Mouse (Mus musculus) forebrain, embryonic 14.5 days (tissue): Measurements from ENCODE around the gene Celf2. TPM values are rescaled to one million over a fixed set of nuclear protein-coding genes. Genes with fewer than 3 reads are reported as not detected.
A peak's percentile ranks its signal among the peaks of the same experiment; 100 is the strongest.

Experiments used
- ATAC-seq: fragments of 200-750 bp; cut with Nextera tagmentation; 2 replicates; pipeline ENCODE4 v1.8.0; 2017; ENCODE audit warnings: mild to moderate bottlenecking, moderate library complexity
- DNase-seq: peaks from one replicate; pipeline ENCODE4 v3.0.0-alpha.2; 2015; ENCODE audit warnings: low spot score
- H3K27ac ChIP-seq: fragments of 300-500 bp; sonication (generic); 2 replicates; pipeline ENCODE4 v1.5.1; 2014; ENCODE audit warnings: low read depth, mild to moderate bottlenecking, control low read depth, low read length, moderate library complexity
- H3K27me3 ChIP-seq: fragments of 300-500 bp; sonication (generic); replicated peaks from 2 replicates; pipeline ENCODE4 v1.6.1; 2014; ENCODE audit warnings: low read length, control low read depth, mixed read lengths; ENCODE audit not compliant: control insufficient read depth, insufficient read depth
- H3K36me3 ChIP-seq: fragments of 300-500 bp; sonication (generic); 2 replicates; pipeline ENCODE4 v1.6.1; 2014; ENCODE audit warnings: low read length, control low read depth; ENCODE audit not compliant: control insufficient read depth, insufficient read depth
- H3K4me1 ChIP-seq: fragments of 300-500 bp; sonication (generic); 2 replicates; pipeline ENCODE4 v1.6.1; 2014; ENCODE audit warnings: antibody characterized with exemption, low read length, control low read depth; ENCODE audit not compliant: control insufficient read depth, insufficient read depth
- H3K4me2 ChIP-seq: fragments of 300-500 bp; sonication (generic); 2 replicates; pipeline ENCODE4 v1.6.1; 2014; ENCODE audit warnings: mild to moderate bottlenecking, control low read depth, low read length
- H3K4me3 ChIP-seq: fragments of 300-500 bp; sonication (generic); 2 replicates; pipeline ENCODE4 v1.5.1; 2014; ENCODE audit warnings: low read depth, low read length, control low read depth
- H3K9ac ChIP-seq: fragments of 300-500 bp; sonication (generic); 2 replicates; pipeline ENCODE4 v1.6.1; 2014; ENCODE audit warnings: mild to moderate bottlenecking, low read length, control low read depth, moderate library complexity
- H3K9me3 ChIP-seq: fragments of 300-500 bp; sonication (generic); replicated peaks from 2 replicates; pipeline ENCODE4 v1.6.1; 2016; ENCODE audit warnings: low read length, control low read depth, mixed read lengths; ENCODE audit not compliant: control insufficient read depth
- WGBS: fragments of 180-500 bp; shearing (Covaris S2); extraction: QIAGEN DNeasy Blood & Tissue Kit; methylation state at CpG from one replicate; pipeline ENCODE4 v1.1.7; 2014; 5-methylcytosine and 5-hydroxymethylcytosine counted together
- polyA plus RNA-seq: library from polyadenylated mRNA; unstranded; fragments of >200 nt; fragmentation: Nextera tagmentation; extraction: Ambion mirVana; gene quantifications from 2 replicates; pipeline ENCODE4 v1.2.1, GENCODE M21; 2014

Celf2 gene
- polyA plus RNA-seq, 1 experiment from 2014 or later, result 198 TPM

DNA sequence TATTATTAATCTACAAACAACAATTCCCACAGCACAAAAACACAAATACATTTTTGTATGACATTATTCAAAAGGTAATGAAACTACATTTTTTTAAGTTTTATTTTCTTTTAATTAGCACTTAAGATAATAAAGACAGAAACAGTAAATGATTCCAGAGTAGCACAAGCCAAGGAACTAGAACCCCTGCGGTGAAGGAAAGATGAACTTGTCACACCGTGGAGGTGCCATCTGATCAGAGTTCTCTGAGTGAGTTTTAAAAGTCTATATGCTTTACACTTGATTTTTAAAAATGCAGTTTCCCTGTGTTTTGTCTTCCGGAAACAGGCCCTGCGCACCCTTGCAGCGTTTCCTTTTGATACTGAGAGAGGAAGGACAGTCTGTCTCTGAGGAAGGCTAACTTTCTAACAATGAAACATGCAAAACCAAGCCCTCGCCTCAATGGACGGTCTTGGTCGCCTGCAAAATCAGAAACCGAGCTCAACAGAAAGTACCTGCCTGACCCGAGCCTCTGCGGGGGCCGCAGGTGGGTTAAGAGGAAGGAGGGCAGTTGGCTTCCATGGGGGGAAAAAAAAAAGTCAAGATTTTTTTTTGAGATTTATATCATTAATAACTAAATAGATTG is 966.7 kb downstream of the Celf2 start:
- H3K27me3 ChIP-seq, result no peaks in the 10 kb centered on the region
- no peak for ATAC-seq
- no peak overlapping the region for H3K27ac ChIP-seq
- no peak overlapping the region for H3K4me2 ChIP-seq
- no peak overlapping the region for H3K9ac ChIP-seq
- peaks cover 39% of the 10 kb centered on the region for H3K36me3 ChIP-seq
- 88% methylated on average over 12 of the region's 12 CpGs for WGBS
- H3K4me1 ChIP-seq, result peaks cover 10% of the 10 kb centered on the region
- H3K4me3 ChIP-seq, result no peak overlapping the region
- DNase-seq, result no peak
- no peaks in the 10 kb centered on the region for H3K9me3 ChIP-seq

DNA sequence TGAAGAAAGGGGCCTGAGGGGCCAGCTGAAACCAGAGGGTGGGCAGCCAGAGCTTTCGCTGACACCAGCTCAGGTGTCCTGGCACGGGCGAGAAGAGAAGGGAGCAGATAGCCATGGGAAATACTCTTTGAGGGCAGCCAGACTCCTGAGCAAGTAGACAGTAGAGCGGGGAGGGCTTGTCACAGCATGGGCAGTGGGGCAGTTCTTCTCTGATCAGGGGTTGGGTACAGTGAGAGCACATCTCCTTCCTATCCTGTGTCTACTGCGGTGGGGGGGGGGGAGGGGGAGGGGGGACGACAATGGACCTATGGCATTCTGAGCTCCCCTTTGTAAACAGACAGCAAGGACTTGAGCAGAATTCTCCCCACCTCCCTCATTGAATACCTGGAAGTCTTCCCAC is 968.5 kb downstream of the Celf2 start:
- Histone ChIP-seq H3K4me3 (no peak overlapping the region), H3K27ac (0 out of 2 replicates have a peak overlapping the region, but pooled peaks have one; percentile 2), H3K9me3 (no peaks in the 10 kb centered on the region), H3K27me3 (no peaks in the 10 kb centered on the region), H3K36me3 (peaks cover 27% of the 10 kb centered on the region), H3K4me1 (no peaks in the 10 kb centered on the region; the same call in 1 of the 2 replicates), H3K4me2 (no peak overlapping the region), H3K9ac (no peak overlapping the region)
- ATAC-seq (no peak), DNase-seq (no peak)
- 83% methylated on average over 6 of the region's 6 CpGs for WGBS

DNA sequence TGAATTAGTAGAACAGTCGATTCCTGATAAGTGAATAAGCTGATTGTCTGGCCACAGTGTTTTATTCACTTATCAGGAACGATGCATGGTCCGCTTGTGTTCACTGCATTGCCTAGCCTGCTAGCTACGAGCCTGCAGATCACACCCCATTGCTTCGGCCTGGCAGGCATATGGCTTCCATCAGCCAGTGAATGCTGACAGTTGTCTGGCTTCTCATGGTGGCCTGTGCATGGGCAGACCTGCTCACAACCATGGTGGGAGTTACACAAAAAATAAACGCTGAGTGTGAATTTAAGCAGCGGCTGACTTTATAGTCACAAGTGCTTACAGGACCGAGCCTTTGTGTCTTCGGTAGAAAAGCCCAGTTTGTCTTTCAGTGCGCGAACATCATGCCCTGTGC is 969.3 kb downstream of the Celf2 start:
- H3K4me1 ChIP-seq, result no peaks in the 10 kb centered on the region
- H3K27ac ChIP-seq, result peak overlapping the region; percentile 2; the same call in 1 of the 2 replicates
- ATAC-seq (peak; percentile 32; the same call in 1 of the 2 replicates), DNase-seq (peak; percentile 39)
- H3K4me2 ChIP-seq, result no peak overlapping the region
- 75% methylated on average over 11 of the region's 11 CpGs for WGBS
- no peak overlapping the region for H3K9ac ChIP-seq
- H3K9me3 ChIP-seq, result no peaks in the 10 kb centered on the region
- no peaks in the 10 kb centered on the region for H3K27me3 ChIP-seq
- H3K4me3 ChIP-seq, result no peak overlapping the region
- peaks cover 24% of the 10 kb centered on the region for H3K36me3 ChIP-seq

DNA sequence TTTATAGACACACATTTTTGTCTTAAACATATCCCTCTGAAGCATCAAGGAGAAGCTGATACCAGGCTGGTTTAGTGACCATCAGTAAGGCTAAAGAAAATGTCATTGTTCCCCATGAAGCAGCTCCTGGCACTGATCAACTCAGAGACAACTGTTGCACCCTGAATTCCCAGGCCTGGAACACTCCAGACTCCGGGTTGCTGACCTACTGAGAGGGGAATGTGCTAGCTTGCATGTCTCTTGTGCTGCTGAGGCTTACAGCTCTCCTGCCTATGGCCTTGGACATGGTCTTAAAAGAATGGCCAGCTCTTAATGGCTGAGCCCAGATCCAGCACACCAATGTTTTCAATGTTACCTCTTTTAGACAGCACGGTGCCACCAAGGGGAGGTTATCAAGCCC is 970.9 kb downstream of the Celf2 start:
- Histone ChIP-seq H3K4me1 (no peaks in the 10 kb centered on the region), H3K9me3 (no peaks in the 10 kb centered on the region), H3K27ac (no peak overlapping the region), H3K9ac (no peak overlapping the region), H3K4me2 (no peak overlapping the region), H3K4me3 (no peak overlapping the region), H3K27me3 (no peaks in the 10 kb centered on the region), H3K36me3 (peaks cover 21% of the 10 kb centered on the region)
- no peak for DNase-seq
- WGBS, result 81% methylated on average over 2 of the region's 2 CpGs
- ATAC-seq, result peak; percentile 10; the same call in 1 of the 2 replicates

DNA sequence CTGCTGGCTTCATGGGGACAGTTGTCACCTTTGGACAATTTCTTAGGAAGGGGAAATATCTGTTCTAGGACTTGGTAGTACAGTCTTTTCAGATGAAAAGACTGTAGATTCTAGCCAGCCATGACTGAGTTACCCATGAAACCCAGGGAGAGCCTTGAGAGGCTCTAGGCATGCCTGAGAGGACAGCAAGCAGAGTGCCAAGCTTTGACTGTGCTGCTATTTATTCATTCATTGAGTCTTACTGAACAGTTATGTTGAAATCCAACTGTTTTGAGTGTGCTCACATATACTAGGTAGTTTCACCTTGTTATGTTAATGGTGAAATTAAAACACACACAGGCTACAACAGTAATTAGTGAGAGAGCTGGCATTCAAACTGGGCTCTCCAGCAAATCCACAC is 971.3 kb downstream of the Celf2 start:
- 0 out of 2 replicates have a peak, but pooled peaks have one; percentile 10 for ATAC-seq
- Histone ChIP-seq H3K4me1 (no peaks in the 10 kb centered on the region), H3K27me3 (no peaks in the 10 kb centered on the region), H3K4me2 (no peak overlapping the region), H3K27ac (no peak overlapping the region), H3K4me3 (no peak overlapping the region), H3K36me3 (peaks cover 18% of the 10 kb centered on the region), H3K9me3 (no peaks in the 10 kb centered on the region), H3K9ac (no peak overlapping the region)
- no peak for DNase-seq

DNA sequence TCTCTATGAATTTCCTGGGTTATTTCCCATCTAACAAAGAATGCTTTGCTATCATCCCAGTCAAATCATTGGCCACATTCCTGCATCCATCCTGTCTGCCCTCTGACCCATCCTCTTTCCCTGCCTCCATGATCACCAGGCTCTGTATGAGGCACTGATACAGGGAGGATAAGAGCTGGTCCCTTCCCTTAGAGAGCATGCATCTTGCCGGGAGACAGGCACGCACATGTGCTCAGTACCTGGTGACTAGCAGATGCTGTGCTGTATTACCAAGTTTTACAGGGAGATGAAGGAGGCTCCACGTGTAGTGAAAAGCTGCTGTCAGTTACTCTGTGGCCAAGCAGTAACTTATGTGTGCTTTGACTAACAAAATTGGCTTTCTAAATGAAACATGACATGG is 972.0 kb downstream of the Celf2 start:
- Histone ChIP-seq H3K27me3 (no peaks in the 10 kb centered on the region), H3K4me2 (no peak overlapping the region), H3K36me3 (peaks cover 17% of the 10 kb centered on the region), H3K27ac (no peak overlapping the region), H3K9ac (no peak overlapping the region), H3K9me3 (no peaks in the 10 kb centered on the region), H3K4me1 (no peaks in the 10 kb centered on the region), H3K4me3 (no peak overlapping the region)
- ATAC-seq, result peak; percentile 35; the same call in 1 of the 2 replicates
- DNase-seq, result no peak
- 82% methylated on average over 3 of the region's 3 CpGs for WGBS

DNA sequence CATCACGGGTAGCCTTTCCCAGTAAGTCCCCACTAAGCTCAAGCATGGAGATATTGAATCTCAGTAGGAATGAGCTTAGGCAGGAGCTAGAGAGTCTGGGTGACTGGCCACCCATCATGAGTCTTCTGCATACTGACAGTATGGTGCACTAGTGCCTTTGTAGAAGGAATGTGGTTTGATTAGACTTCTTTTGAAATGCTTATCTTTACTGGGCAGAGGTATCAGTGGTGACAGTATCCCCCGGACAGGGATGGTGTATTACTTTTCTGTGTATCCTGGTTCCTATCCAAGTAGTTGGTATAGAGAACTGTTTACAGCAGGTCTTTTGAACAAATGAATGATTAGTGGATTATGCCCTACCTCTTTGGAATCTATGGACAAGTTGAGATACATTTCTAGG is 973.0 kb downstream of the Celf2 start:
- peaks cover 13% of the 10 kb centered on the region for H3K36me3 ChIP-seq
- H3K4me3 ChIP-seq, result no peak overlapping the region
- WGBS, result 84% methylated on average over 2 of the region's 2 CpGs
- H3K27me3 ChIP-seq, result no peaks in the 10 kb centered on the region
- no peak overlapping the region for H3K9ac ChIP-seq
- no peak overlapping the region for H3K4me2 ChIP-seq
- no peak for ATAC-seq
- DNase-seq, result no peak
- H3K9me3 ChIP-seq, result no peaks in the 10 kb centered on the region
- H3K4me1 ChIP-seq, result no peaks in the 10 kb centered on the region
- H3K27ac ChIP-seq, result no peak overlapping the region; the same call in 1 of the 2 replicates

DNA sequence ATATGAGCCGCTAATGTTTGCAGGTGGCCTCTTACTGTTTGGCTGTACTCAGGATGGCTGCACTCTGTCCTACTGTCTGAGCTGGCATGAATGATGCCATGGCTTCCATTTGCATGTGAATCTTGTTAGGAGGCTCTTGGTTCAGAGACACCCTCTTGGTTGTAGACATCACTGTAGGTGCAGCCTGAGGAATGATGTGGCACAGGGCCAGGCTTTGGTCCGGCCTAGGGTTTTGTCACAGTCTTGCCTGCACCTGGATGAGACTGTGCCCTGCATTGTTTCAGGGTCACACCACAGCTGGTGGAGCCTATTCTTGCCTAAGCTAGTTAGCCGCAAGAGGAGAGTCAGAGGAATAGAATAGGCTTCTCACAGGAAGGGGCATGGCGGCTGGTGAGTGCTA is 977.0 kb downstream of the Celf2 start:
- H3K4me1 ChIP-seq, result no peaks in the 10 kb centered on the region
- H3K36me3 ChIP-seq, result no peaks in the 10 kb centered on the region
- H3K27ac ChIP-seq, result no peak overlapping the region
- H3K27me3 ChIP-seq, result no peaks in the 10 kb centered on the region
- H3K9ac ChIP-seq, result no peak overlapping the region
- WGBS, result 48% methylated on average over 4 of the region's 4 CpGs
- H3K4me3 ChIP-seq, result no peak overlapping the region
- DNase-seq, result no peak
- H3K9me3 ChIP-seq, result no peaks in the 10 kb centered on the region
- no peak for ATAC-seq
- no peak overlapping the region for H3K4me2 ChIP-seq

DNA sequence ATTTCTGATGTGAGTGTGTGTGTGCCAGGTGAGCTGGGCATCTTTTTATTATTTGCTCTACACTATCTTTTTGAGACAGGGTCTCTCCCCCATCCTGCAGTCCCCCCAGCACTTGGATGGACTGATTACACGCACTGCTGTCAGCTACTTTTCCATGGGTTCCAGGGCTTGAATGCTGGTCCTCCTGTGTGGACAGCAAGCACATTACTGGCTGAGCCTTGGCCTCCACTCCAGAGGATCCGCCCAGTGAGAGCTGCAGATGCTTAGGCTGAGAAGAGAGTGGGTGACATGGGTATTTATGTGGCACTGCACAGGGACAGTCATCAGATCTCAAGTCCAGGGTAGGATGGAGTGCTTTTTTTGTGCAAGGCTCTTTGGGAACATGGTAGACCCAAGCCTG is 981.3 kb downstream of the Celf2 start:
- H3K4me1 ChIP-seq, result no peaks in the 10 kb centered on the region
- H3K4me3 ChIP-seq, result no peak overlapping the region
- H3K27ac ChIP-seq, result no peak overlapping the region
- H3K36me3 ChIP-seq, result no peaks in the 10 kb centered on the region
- no peaks in the 10 kb centered on the region for H3K9me3 ChIP-seq
- 94% methylated on average over 2 of the region's 2 CpGs for WGBS
- H3K9ac ChIP-seq, result no peak overlapping the region
- ATAC-seq (no peak), DNase-seq (no peak)
- no peak overlapping the region for H3K4me2 ChIP-seq
- no peaks in the 10 kb centered on the region for H3K27me3 ChIP-seq
